Mouse (Mus musculus) frontal cortex, adult (tissue): ENCODE measurements around the gene Casc1.
"Not testable (repeated sequence)": the region's sequence is repeated elsewhere in the genome, so short reads cannot be mapped to it uniquely, and the experiment has no call there.

Experiments
- ATAC-seq: cut with Nextera tagmentation; 2 replicates; pipeline ENCODE4 v1.9.2; 2017; ENCODE audit warnings: mild to moderate bottlenecking, moderate library complexity, mixed read lengths; ENCODE audit not compliant: low TSS enrichment

The Casc1 gene

DNA sequence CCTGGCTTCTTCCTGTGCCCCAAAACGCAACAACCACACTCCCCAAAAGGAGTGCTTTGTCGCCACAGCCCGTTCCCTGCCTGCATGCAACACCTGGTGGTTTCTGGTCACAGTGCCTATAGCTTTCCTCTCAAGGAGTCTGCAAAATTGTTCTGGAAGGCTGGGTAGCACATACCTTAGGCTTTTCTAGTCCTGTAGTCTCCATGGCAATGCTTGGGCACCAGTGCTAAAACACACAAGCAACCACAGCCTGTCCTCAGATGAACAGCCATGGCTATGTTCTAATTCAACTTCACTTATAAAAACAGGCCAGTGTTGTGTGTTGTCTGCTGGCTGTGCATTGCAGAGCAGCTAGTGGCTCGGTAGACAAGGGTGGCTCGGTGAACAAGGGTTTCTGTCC, 74.0 kb downstream of the Casc1 start:
- no peak for ATAC-seq

DNA sequence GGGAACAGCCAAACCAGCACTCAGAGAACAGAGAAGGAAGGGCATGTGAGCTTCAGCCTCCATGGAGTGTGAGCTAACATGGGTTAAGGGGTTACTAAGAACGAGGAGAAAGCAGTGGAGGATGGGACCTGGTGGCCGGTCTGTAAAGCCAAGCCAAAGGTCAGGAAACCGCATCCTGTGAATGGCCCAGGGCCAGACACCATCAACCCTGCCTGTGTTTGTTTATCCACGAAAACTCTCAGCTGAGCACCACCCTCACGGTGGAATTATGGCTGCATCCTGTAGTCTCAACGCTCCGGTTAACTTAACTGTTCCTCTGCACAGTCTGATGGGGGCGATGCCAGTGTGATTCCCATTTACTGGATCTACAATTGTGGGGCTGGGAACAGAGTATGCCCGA, 75.0 kb downstream of the Casc1 start:
- ATAC-seq, result no peak

DNA sequence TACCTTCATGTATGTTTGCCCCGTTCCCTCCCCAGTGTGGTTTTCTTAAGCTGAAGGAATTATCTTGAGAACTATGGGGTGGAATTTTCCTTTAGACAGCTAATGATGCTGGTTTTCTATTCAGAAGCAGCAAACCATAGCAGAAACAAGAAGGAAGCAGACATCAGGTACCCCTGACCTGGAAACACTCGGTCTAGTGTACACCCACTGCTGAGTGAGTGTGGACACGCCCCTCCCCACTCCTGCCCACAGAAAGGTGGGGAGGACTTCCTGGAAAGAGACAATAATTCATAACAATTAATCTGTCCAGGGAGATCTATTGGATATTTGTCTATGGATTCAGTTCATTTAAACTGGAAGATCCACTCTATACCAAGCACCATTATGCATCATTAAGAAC, 75.5 kb downstream of the Casc1 start:
- no peak for ATAC-seq

DNA sequence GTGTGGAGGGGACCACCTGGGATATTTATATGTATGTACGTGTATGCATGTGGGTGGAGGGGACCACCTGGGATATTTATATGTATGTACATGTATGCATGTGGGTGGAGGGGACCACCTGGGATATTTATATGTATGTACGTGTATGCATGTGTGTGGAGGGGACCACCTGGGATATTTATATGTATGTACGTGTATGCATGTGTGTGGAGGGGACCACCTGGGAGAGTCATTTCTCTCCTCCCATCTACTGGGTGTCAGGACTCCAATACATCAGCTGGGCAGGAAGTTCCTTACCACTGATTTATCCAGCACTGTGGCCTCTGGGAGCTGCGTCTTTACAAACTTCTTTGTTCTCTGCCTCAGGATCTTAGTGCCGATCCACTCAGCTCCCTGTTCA, 77.8 kb downstream of the Casc1 start:
- ATAC-seq, result not testable (repeated sequence)

GRCm38 (mm10) chr6:145131991-145132390, 78.8 kb downstream of the Casc1 start:
- ATAC-seq, result no peak

GRCm38 (mm10) chr6:145129563-145129962, 81.2 kb downstream of the Casc1 start:
- ATAC-seq, result no peak

GRCm38 (mm10) chr6:145127652-145128051, 83.2 kb downstream of the Casc1 start:
- ATAC-seq, result no peak

DNA sequence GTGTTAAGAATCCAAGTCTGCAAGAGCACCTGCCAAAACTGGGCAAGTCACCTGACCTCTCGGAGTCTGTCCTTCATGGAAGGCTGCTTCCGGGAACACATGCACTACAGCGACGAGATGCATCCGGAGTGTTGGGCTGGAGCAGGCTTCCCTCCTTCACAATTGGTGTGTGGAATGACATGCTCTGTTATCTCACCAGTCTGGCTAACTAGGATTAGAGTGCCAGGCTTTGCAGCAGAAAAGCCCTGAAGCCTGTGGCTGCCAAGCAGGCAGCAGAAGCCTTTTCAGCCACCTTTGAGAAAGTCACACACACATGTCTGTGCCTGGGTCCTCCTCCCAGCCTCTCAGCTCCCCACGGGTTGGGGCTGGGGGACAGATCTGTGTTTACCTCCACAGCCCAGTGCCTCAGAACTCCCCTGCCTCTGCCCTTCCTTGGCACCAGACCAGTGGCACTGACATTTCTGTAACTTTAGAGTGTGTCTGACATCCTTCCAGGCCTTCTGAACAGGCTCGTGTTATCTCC, 85.2 kb downstream of the Casc1 start:
- peak; percentile 32; the same call in 1 of the 2 replicates for ATAC-seq
